Mouse (Mus musculus) lung, postnatal 25 days (tissue): ENCODE data around the gene Dok5.

ENCODE experiments used
- DNase-seq: peaks from one replicate; pipeline ENCODE4 v3.0.0; 2022; ENCODE audit warnings: low spot score

Gene Dok5

GRCm38 (mm10) chr2:170731632-170732561 lies at the start of gene Dok5:
Gene Dok5, plus strand, starts transcription at chr2:170731807.
- DNase-seq = peak; percentile 21

- no peak for DNase-seq
These were observed 48.2 kb upstream of the Dok5 start for GRCm38 (mm10) chr2:170683385-170683784.

- no peak for DNase-seq
These were observed 36.3 kb upstream of the Dok5 start for GRCm38 (mm10) chr2:170695071-170695936.

GRCm38 (mm10) chr2:170695937-170696510 lies 35.6 kb upstream of the Dok5 start:
- no peak for DNase-seq

GRCm38 (mm10) chr2:170700471-170700870 lies 31.1 kb upstream of the Dok5 start:
- no peak for DNase-seq

- no peak for DNase-seq
These were observed 25.1 kb upstream of the Dok5 start for GRCm38 (mm10) chr2:170706488-170706887.

- no peak for DNase-seq
These were observed 23.9 kb upstream of the Dok5 start for GRCm38 (mm10) chr2:170707672-170708071.

GRCm38 (mm10) chr2:170708901-170709300 lies 22.7 kb upstream of the Dok5 start:
- no peak for DNase-seq

- DNase-seq = no peak
These were observed 18.8 kb upstream of the Dok5 start for GRCm38 (mm10) chr2:170712658-170713285.

- no peak for DNase-seq
These were observed 11.2 kb upstream of the Dok5 start for GRCm38 (mm10) chr2:170720386-170720785.

GRCm38 (mm10) chr2:170724136-170724535 lies 7.5 kb upstream of the Dok5 start:
- DNase-seq = no peak

GRCm38 (mm10) chr2:170724716-170725115 lies 6.9 kb upstream of the Dok5 start:
- DNase-seq = no peak

GRCm38 (mm10) chr2:170725796-170726195 lies 5.8 kb upstream of the Dok5 start:
- no peak for DNase-seq

- no peak for DNase-seq
These were observed 4.5 kb upstream of the Dok5 start for GRCm38 (mm10) chr2:170726996-170727710.

GRCm38 (mm10) chr2:170728864-170729263 lies 2.7 kb upstream of the Dok5 start:
- DNase-seq = no peak

GRCm38 (mm10) chr2:170729661-170730060 lies 1.9 kb upstream of the Dok5 start:
- DNase-seq = no peak

- DNase-seq = no peak
These were observed 1.5 kb upstream of the Dok5 start for GRCm38 (mm10) chr2:170730136-170730535.

GRCm38 (mm10) chr2:170730781-170731180 lies 826 bp upstream of the Dok5 start:
- no peak for DNase-seq

- no peak for DNase-seq
These were observed 402 bp upstream of the Dok5 start for GRCm38 (mm10) chr2:170731205-170731604.

GRCm38 (mm10) chr2:170733671-170734070 lies 2.1 kb downstream of the Dok5 start:
- DNase-seq = no peak

GRCm38 (mm10) chr2:170734446-170734845 lies 2.8 kb downstream of the Dok5 start:
- DNase-seq = no peak
